Mouse (Mus musculus) liver, embryonic 12.5 days (tissue): ENCODE results near the gene Caprin1. TPM values are rescaled to one million over a fixed set of nuclear protein-coding genes. Genes with fewer than 3 reads are reported as not detected.

Experiments
- ATAC-seq: fragments of 200-750 bp; cut with Nextera tagmentation; 2 replicates; pipeline ENCODE4 v1.8.0; 2017; ENCODE audit warnings: moderate number of reproducible peaks, mild to moderate bottlenecking, moderate library complexity
- H3K27ac ChIP-seq: fragments of 300-500 bp; sonication (generic); 2 replicates; pipeline ENCODE4 v1.5.1; 2016; ENCODE audit warnings: mild to moderate bottlenecking
- H3K27me3 ChIP-seq: fragments of 300-500 bp; sonication (generic); replicated peaks from 2 replicates; pipeline ENCODE4 v1.6.1; 2016; ENCODE audit warnings: mild to moderate bottlenecking, moderate library complexity
- H3K36me3 ChIP-seq: fragments of 300-500 bp; sonication (generic); 2 replicates; pipeline ENCODE4 v1.6.1; 2016; ENCODE audit warnings: mild to moderate bottlenecking, moderate library complexity
- H3K4me1 ChIP-seq: fragments of 300-500 bp; sonication (generic); 2 replicates; pipeline ENCODE4 v1.6.1; 2016
- H3K4me2 ChIP-seq: fragments of 300-500 bp; sonication (generic); 2 replicates; pipeline ENCODE4 v1.6.1; 2016; ENCODE audit warnings: mild to moderate bottlenecking, moderate library complexity
- H3K4me3 ChIP-seq: fragments of 300-500 bp; sonication (generic); 2 replicates; pipeline ENCODE4 v1.5.1; 2016; ENCODE audit warnings: mild to moderate bottlenecking, moderate library complexity
- H3K9ac ChIP-seq: fragments of 300-500 bp; sonication (generic); 2 replicates; pipeline ENCODE4 v1.6.1; 2016; ENCODE audit warnings: mild to moderate bottlenecking, moderate library complexity
- H3K9me3 ChIP-seq: fragments of 300-500 bp; sonication (generic); replicated peaks from 2 replicates; pipeline ENCODE4 v1.6.1; 2016; ENCODE audit warnings: mild to moderate bottlenecking, moderate library complexity
- WGBS: fragments of 180-500 bp; shearing (Covaris S2); methylation state at CpG from one replicate; pipeline ENCODE4 v1.1.7; 2016; ENCODE audit not compliant: insufficient replicate concordance; 5-methylcytosine and 5-hydroxymethylcytosine counted together
- polyA plus RNA-seq: library from polyadenylated mRNA; unstranded; fragments of >200 nt; fragmentation: Nextera tagmentation; extraction: Ambion mirVana; gene quantifications from 2 replicates; pipeline ENCODE4 v1.2.1, GENCODE M21; 2016

Gene Caprin1
- polyA plus RNA-seq, 1 experiment from 2014 or later = 235 TPM

- Histone ChIP-seq H3K9me3 (no peaks in the 10 kb centered on the region), H3K4me3 (no peak overlapping the region), H3K36me3 (peaks cover 97% of the 10 kb centered on the region), H3K4me1 (peaks cover 19% of the 10 kb centered on the region), H3K9ac (no peak overlapping the region), H3K27ac (no peak overlapping the region), H3K27me3 (no peaks in the 10 kb centered on the region), H3K4me2 (no peak overlapping the region)
- 83% methylated on average over 9 of the region's 9 CpGs for WGBS
- no peak for ATAC-seq
Observed at GRCm38 (mm10) chr2:103747891-103748290, 49.6 kb downstream of the Caprin1 start.

GRCm38 (mm10) chr2:103746761-103747160 is 50.7 kb downstream of the Caprin1 start:
- Histone ChIP-seq H3K4me1 (peaks cover 19% of the 10 kb centered on the region), H3K36me3 (peaks cover 98% of the 10 kb centered on the region), H3K27ac (no peak overlapping the region), H3K27me3 (no peaks in the 10 kb centered on the region), H3K4me2 (no peak overlapping the region), H3K9ac (no peak overlapping the region), H3K9me3 (no peaks in the 10 kb centered on the region), H3K4me3 (no peak overlapping the region)
- peak; percentile 61 for ATAC-seq
- 72% methylated on average over 2 of the region's 2 CpGs for WGBS

- Histone ChIP-seq H3K27ac (no peak overlapping the region), H3K4me1 (peaks cover 19% of the 10 kb centered on the region), H3K9me3 (no peaks in the 10 kb centered on the region), H3K36me3 (peaks cover 98% of the 10 kb centered on the region), H3K4me3 (no peak overlapping the region), H3K9ac (no peak overlapping the region), H3K4me2 (no peak overlapping the region), H3K27me3 (no peaks in the 10 kb centered on the region)
- 69% methylated on average over 2 of the region's 2 CpGs for WGBS
- no peak for ATAC-seq
Observed at GRCm38 (mm10) chr2:103746096-103746495, 51.4 kb downstream of the Caprin1 start.

GRCm38 (mm10) chr2:103745481-103745880 is 52.0 kb downstream of the Caprin1 start:
- H3K9ac ChIP-seq = no peak overlapping the region
- H3K36me3 ChIP-seq = peaks cover 98% of the 10 kb centered on the region
- no peaks in the 10 kb centered on the region for H3K27me3 ChIP-seq
- no peak for ATAC-seq
- no peaks in the 10 kb centered on the region for H3K9me3 ChIP-seq
- peaks cover 19% of the 10 kb centered on the region for H3K4me1 ChIP-seq
- 78% methylated on average over 5 of the region's 5 CpGs for WGBS
- H3K27ac ChIP-seq = no peak overlapping the region
- H3K4me3 ChIP-seq = no peak overlapping the region
- no peak overlapping the region for H3K4me2 ChIP-seq

- Histone ChIP-seq H3K9me3 (no peaks in the 10 kb centered on the region), H3K9ac (no peak overlapping the region), H3K4me1 (peaks cover 19% of the 10 kb centered on the region), H3K4me3 (no peak overlapping the region), H3K27me3 (no peaks in the 10 kb centered on the region), H3K36me3 (peaks cover 97% of the 10 kb centered on the region), H3K27ac (no peak overlapping the region), H3K4me2 (no peak overlapping the region)
- 76% methylated on average over 7 of the region's 7 CpGs for WGBS
- no peak for ATAC-seq
Observed at GRCm38 (mm10) chr2:103743988-103744387, 53.5 kb downstream of the Caprin1 start.

GRCm38 (mm10) chr2:103743536-103743935 is 53.9 kb downstream of the Caprin1 start:
- peaks cover 97% of the 10 kb centered on the region for H3K36me3 ChIP-seq
- no peak for ATAC-seq
- H3K9ac ChIP-seq = no peak overlapping the region
- no peak overlapping the region for H3K4me3 ChIP-seq
- H3K4me2 ChIP-seq = no peak overlapping the region
- H3K4me1 ChIP-seq = peaks cover 19% of the 10 kb centered on the region
- H3K27me3 ChIP-seq = no peaks in the 10 kb centered on the region
- no peaks in the 10 kb centered on the region for H3K9me3 ChIP-seq
- H3K27ac ChIP-seq = no peak overlapping the region
- WGBS = 89% methylated on average over 2 of the region's 2 CpGs

- no peak overlapping the region for H3K9ac ChIP-seq
- H3K9me3 ChIP-seq = no peaks in the 10 kb centered on the region
- no peaks in the 10 kb centered on the region for H3K27me3 ChIP-seq
- H3K4me2 ChIP-seq = no peak overlapping the region
- H3K4me3 ChIP-seq = no peak overlapping the region
- no peak overlapping the region for H3K27ac ChIP-seq
- 84% methylated on average over 6 of the region's 6 CpGs for WGBS
- ATAC-seq = no peak
- peaks cover 16% of the 10 kb centered on the region for H3K4me1 ChIP-seq
- peaks cover 92% of the 10 kb centered on the region for H3K36me3 ChIP-seq
Observed at GRCm38 (mm10) chr2:103742821-103743220, 54.6 kb downstream of the Caprin1 start.

- Histone ChIP-seq H3K4me3 (no peak overlapping the region), H3K4me1 (no peaks in the 10 kb centered on the region), H3K27me3 (no peaks in the 10 kb centered on the region), H3K27ac (no peak overlapping the region), H3K9me3 (no peaks in the 10 kb centered on the region), H3K36me3 (peaks cover 99% of the 10 kb centered on the region), H3K4me2 (no peak overlapping the region), H3K9ac (no peak overlapping the region)
- ATAC-seq = no peak
- 81% methylated on average over 6 of the region's 6 CpGs for WGBS
Observed at GRCm38 (mm10) chr2:103731423-103731822, 66.0 kb downstream of the Caprin1 start.

- no peak overlapping the region for H3K4me3 ChIP-seq
- H3K9me3 ChIP-seq = no peaks in the 10 kb centered on the region
- no peak for ATAC-seq
- WGBS = 87% methylated on average over 8 of the region's 8 CpGs
- peaks cover 99% of the 10 kb centered on the region for H3K36me3 ChIP-seq
- no peaks in the 10 kb centered on the region for H3K27me3 ChIP-seq
- no peak overlapping the region for H3K4me2 ChIP-seq
- no peaks in the 10 kb centered on the region for H3K4me1 ChIP-seq
- H3K27ac ChIP-seq = no peak overlapping the region
- no peak overlapping the region for H3K9ac ChIP-seq
Observed at GRCm38 (mm10) chr2:103730999-103731398, 66.5 kb downstream of the Caprin1 start.

- no peak overlapping the region for H3K27ac ChIP-seq
Observed at GRCm38 (mm10) chr2:103728027-103728540, 69.4 kb downstream of the Caprin1 start.

GRCm38 (mm10) chr2:103724521-103724920 is 72.9 kb downstream of the Caprin1 start:
- Histone ChIP-seq H3K4me3 (no peak overlapping the region), H3K36me3 (peaks cover 96% of the 10 kb centered on the region), H3K9me3 (no peaks in the 10 kb centered on the region), H3K27ac (no peak overlapping the region), H3K27me3 (no peaks in the 10 kb centered on the region), H3K4me2 (no peak overlapping the region), H3K4me1 (no peaks in the 10 kb centered on the region), H3K9ac (no peak overlapping the region)
- WGBS = 80% methylated on average over 2 of the region's 2 CpGs
- no peak for ATAC-seq

More at GRCm38 (mm10) chr2:103728027-103728540, 69.4 kb downstream of the Caprin1 start:
- Histone ChIP-seq H3K4me1 (no peaks in the 10 kb centered on the region), H3K4me2 (no peak overlapping the region), H3K4me3 (no peak overlapping the region), H3K36me3 (peaks cover 99% of the 10 kb centered on the region), H3K9ac (no peak overlapping the region), H3K9me3 (no peaks in the 10 kb centered on the region), H3K27me3 (no peaks in the 10 kb centered on the region)
- ATAC-seq = no peak
- 81% methylated on average over 12 of the region's 12 CpGs for WGBS

GRCm38 (mm10) chr2:103719292-103719646 is 78.2 kb downstream of the Caprin1 start:
- H3K27ac ChIP-seq = no peak overlapping the region
- no peak overlapping the region for H3K4me2 ChIP-seq
- no peak overlapping the region for H3K9ac ChIP-seq
- no peak for ATAC-seq
- H3K9me3 ChIP-seq = no peaks in the 10 kb centered on the region
- no peaks in the 10 kb centered on the region for H3K27me3 ChIP-seq
- no peak overlapping the region for H3K4me3 ChIP-seq
- WGBS = 91% methylated on average over 7 of the region's 7 CpGs
- peaks cover 7% of the 10 kb centered on the region; the same call in 1 of the 2 replicates for H3K4me1 ChIP-seq
- H3K36me3 ChIP-seq = peaks cover 72% of the 10 kb centered on the region
